Mouse (Mus musculus): ENCODE measurements around the gene Zc3h18. TPM values are rescaled to one million over a fixed set of nuclear protein-coding genes. Genes with fewer than 3 reads are reported as not detected.

Zc3h18 gene
- 32.3 and 32.8 TPM in 2 replicates for total RNA-seq (2015; ENCODE audit: low replicate concordance)
- 57.9 and 58.0 TPM in 2 replicates for total RNA-seq (2017; ENCODE audit: low replicate concordance)

DNA sequence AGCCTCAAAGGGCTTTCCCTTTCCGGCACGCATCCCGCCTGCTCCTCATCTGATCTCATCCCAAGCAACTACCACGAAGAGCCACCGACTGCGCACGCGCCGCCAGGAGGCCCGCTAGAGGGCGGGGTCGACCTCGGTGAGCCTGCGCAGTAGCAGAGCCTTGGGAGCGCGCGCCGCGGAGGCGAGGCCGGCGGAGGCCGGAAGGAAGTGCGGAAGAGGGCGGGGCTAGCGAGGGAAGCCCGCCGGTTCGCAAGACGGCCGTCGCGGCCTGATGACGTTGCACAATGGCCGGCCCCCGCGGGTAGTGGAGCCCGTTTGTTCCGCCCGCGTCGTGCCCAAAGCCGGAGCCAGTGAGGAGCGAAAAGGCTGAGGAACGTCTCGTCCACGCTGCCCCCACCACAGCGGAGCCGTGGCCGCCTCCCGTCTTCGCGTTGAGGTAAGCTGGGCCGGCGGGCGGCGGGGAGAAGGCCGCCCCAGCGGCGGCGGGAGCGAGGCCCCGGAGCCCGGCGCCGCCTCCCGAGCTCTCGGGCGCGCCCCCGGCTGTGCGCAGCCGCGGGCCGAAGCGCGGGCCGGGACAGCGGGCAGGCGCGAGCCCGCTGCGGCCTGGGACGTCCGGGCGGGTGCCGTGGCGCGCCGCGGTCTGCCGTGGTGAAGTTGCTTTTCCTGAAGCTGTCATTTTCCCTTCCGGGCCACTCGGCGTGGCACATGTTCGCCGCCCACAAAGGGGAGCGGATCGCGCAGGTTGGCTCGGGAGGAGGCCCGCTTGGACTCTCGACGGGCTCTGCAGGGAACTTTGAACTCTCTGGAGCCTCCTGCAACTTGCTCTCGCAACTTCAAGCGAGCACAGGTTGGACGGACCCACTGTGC is at the start of gene Zc3h18:
Zc3h18 (plus strand) TSS at position 245 of the 867 bp plus-strand sequence.
- ATAC-seq (replicated peaks; ENCODE audit: low FRiP score, poor library complexity, severe bottlenecking), result peak; percentile 96

DNA sequence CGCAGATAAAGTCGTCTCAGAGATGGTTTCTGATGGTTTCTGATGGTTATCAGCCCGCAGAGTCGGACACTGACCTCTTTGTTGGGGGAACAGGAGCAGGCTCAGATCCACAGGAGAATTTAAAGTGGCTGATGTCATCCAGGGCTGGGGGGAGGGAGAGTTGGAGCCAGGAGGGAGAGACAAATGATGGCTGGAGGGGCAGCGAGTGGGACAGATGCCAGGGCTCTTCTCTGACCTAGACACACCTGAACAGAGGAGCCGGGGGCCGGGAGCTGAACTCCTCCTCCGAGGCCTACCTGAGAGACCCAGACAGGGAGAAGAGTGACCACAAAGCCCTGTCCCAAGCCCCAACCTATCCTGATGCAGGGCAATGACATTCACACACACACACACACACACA is 47.3 kb upstream of the Zc3h18 start:
- ATAC-seq (replicated peaks; ENCODE audit: low FRiP score, poor library complexity, severe bottlenecking), result no peak

DNA sequence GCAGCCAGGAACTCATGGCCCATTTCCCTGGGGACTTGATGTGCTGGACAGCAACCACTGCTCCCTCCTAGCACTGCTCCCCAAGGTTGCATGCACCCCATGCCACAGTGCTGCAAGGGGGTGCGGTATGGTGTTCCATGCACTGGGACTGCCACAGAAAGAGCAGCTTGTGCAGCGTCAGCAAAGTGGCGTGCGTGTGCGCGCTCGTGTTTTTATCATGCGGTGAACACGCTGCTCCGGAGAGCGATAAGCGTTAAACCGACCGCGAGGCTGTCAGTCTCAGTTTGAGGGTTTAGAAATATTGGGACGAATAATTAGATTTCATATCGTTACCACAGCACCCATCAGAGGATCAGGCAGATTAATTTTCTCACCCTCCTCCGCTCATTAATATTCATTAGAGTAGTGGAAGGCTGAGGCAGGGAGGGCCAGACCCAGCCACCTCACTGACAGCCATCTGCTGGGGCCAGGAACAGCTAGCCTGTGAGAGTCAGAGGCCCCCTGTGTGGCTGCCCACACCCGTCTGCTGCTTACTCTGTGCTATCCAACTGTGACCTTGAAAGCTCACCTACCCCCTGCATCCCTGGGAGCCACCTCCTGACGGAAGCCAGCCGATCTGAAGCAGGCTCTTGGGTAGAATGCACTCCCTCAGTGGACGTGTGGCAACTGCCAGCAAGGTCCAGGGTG is 46.7 kb upstream of the Zc3h18 start:
- peak; percentile 55 for ATAC-seq (replicated peaks; ENCODE audit: low FRiP score, poor library complexity, severe bottlenecking)

DNA sequence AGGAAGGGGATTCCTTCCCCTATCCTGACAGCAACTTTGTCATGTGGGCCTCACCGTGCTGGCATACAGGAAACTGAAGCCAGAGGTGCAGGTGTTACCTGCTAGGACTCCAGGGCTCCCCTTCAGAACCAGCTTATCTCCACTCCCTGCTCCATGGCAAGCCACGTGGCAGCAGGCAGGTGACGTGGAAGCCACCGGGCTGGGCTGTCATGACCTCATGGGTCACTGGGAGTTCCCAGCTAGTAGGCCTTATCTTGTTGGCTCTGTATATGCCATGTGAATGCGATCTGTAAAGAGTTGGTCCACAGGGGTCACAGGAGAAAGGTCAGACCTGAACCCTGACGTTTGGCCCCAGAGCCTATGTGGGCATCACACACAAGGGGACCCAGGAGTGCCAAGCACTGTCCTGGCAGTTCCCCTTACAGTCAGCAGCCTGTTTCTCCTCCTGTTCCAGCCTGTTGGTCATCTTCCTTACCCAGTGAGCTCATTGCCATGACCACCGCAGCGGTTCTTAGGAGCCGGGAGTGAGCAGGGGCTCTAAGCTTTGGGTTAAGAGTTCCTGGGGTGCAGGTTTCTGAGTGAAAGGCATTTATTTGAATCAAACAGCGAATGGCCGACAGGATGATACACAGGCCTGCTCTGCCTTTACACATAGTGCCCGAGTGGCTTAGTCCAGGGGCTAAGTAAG is 45.8 kb upstream of the Zc3h18 start:
- peak; percentile 68 for ATAC-seq (replicated peaks; ENCODE audit: low FRiP score, poor library complexity, severe bottlenecking)

GRCm38 (mm10) chr8:122331134-122331523 is 45.3 kb upstream of the Zc3h18 start:
- no peak for ATAC-seq (replicated peaks; ENCODE audit: low FRiP score, poor library complexity, severe bottlenecking)

DNA sequence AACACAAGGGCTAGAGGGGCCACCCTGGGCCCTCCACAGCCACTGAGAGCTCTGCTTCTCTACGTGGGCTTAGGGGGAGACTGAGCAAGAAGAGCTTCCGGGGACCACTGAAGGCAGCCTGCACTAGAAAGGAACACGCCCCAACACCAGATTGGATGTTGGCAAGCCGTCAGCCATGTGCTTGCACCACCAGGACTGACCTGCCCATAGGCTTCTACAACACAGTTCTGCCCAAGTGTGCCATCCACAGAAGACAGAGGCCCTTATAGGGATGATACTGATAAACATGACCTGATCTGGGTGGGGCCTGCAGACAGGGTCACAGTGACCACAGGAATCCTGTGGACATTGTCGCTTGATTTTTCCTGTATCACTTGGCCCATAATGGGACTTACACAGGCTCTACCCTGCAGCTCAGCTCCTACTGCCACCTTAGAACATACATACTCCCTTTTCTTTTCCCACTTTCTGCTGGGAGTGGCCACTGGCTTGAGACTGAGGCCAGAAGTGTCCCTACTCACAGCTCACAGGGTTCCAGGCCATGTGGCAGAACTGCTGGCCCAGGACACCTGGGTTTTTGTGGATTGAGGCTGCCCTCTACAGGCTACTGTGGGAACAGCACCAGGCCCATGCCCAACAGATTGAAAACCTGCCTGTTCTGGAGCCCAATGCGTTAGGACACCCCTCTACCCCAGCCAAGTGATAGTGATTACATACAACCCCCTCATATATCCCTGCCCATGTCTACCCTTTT is 43.5 kb upstream of the Zc3h18 start:
- ATAC-seq (replicated peaks; ENCODE audit: low FRiP score, poor library complexity, severe bottlenecking), result peak; percentile 31

- no peak for ATAC-seq (replicated peaks; ENCODE audit: low FRiP score, poor library complexity, severe bottlenecking)
Measured at GRCm38 (mm10) chr8:122333531-122333930, 42.9 kb upstream of the Zc3h18 start.

DNA sequence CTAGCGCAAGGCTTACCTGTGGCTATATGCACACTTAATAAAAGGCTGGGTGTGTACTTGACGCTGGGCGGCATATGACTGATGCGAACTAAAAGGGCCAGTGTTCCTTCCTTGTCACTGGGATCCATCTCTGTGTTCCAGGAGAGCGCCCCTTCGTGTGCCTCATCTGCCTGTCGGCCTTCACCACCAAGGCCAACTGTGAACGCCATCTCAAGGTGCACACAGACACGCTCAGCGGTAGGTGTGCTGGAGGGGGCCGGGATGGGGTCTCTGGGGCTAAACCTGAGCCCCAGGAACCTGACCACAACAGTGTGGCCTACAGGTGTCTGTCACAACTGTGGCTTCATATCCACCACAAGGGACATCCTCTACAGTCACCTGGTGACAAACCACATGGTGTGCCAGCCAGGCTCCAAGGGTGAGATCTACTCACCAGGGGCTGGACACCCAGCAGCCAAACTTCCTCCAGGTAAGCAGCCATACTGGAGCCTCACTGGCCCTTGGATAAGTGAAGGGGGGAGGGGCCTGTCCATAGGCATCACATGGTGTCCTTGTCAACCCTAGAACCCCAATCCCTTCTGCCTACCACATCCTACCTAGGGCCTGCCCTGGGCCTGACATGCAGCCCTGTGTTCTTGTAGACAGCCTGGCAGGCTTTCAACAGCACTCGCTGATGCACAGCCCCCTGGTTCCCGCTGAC is 41.5 kb upstream of the Zc3h18 start:
- ATAC-seq (replicated peaks; ENCODE audit: low FRiP score, poor library complexity, severe bottlenecking), result no peak

DNA sequence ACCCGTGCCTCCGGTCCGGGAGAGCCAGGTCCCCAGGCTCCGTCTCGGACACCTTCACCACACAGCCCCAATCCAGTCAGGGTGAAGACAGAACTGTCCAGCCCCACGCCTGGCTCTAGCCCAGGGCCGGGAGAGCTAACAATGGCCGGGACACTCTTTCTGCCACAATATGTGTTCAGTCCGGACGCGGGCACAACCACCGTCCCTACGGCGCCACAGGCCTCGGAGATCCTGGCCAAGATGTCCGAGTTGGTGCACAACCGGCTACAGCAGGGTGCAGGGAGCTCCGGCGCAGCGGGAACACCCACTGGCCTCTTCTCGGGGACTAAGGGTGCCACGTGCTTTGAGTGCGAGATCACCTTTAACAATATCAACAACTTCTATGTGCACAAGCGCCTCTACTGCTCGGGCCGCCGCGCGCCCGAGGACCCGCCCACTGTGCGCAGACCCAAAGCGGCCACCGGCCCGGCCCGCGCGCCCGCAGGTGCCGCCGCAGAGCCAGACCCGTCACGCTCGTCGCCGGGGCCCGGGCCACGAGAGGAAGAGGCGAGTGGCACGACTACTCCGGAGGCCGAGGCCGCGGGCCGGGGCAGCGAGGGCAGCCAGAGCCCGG is 40.7 kb upstream of the Zc3h18 start:
- no peak for ATAC-seq (replicated peaks; ENCODE audit: low FRiP score, poor library complexity, severe bottlenecking)

DNA sequence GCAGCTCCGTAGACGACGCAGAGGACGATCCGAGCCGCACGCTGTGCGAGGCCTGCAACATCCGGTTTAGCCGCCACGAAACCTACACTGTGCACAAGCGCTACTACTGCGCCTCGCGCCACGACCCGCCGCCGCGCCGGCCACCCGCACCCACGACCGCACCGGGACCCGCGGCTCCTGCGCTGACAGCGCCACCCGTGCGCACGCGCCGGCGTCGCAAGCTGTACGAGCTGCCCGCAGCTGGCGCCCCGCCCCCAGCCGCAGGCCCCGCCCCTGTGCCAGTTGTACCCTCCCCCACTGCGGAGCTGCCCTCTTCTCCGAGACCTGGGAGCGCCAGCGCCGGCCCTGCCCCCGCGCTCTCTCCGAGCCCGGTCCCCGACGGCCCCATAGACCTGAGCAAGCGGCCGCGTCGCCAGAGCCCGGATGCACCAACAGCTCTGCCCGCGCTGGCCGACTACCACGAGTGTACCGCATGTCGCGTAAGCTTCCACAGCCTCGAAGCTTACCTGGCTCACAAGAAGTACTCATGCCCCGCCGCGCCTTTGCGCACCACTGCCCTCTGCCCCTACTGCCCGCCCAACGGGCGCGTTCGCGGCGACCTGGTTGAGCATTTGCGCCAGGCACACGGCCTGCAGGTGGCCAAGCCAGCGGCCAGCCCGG is 40.0 kb upstream of the Zc3h18 start:
- ATAC-seq (replicated peaks; ENCODE audit: low FRiP score, poor library complexity, severe bottlenecking), result no peak

DNA sequence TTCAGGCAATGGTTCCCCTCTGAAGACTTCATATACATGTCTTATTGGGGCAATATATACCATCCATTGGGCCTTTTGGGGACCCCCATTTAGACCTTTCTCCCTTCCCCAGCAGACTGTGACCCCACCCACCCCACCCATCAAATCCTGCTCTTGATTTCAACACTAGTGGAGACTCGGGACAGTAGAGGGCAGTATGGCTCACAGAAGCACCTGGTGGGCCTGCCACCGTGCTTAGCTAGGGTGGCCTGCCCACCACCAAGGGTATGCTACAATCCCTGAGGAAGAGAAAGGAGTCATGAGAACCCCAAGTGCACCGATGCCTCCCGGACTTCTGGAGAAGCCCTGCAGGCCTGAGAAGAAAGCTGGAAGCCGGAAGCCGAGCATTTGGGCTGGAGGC is 37.6 kb upstream of the Zc3h18 start:
- ATAC-seq (replicated peaks; ENCODE audit: low FRiP score, poor library complexity, severe bottlenecking), result no peak

DNA sequence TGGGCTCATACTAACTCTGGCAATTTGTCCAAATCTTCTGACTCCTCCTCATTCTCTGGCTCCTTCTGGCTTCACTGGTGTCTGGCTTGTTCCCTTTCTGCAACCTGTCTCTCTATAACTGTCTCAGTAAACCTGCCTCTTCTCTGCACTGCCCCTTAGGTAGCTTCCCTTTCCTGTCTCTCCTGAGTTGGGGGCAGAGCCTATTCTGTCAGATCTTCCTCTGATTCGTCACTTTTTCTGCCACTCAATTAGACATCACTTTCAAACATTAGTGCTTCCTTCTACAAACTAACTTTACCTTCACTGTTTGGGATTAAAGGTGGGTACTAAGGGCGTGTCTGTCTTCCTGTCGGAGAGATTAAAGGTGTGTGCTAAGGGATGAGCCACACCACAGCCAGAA is 35.6 kb upstream of the Zc3h18 start:
- ATAC-seq (replicated peaks; ENCODE audit: low FRiP score, poor library complexity, severe bottlenecking), result no peak

- ATAC-seq (replicated peaks; ENCODE audit: low FRiP score, poor library complexity, severe bottlenecking), result peak; percentile 5
Measured at GRCm38 (mm10) chr8:122341790-122342189, 34.6 kb upstream of the Zc3h18 start.

DNA sequence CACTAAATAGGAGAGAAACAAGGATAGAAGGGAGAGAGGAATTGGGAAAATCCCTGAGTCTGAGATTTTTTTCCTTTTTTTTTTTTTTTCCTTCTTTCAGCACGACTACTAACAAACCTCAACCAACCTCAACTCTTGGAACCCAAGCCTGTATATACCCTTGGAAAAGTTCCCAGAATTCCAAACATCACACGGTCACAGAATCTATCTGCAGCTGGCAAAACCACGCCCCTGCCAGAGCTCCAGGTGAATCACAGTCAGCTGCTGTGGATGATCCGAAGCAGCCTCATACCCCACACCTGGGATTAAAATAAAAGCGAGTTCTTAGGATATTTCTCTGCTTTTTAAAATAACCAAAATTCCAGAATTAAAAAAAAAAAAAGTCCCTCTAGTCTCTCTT is 34.0 kb upstream of the Zc3h18 start:
- ATAC-seq (replicated peaks; ENCODE audit: low FRiP score, poor library complexity, severe bottlenecking), result no peak

DNA sequence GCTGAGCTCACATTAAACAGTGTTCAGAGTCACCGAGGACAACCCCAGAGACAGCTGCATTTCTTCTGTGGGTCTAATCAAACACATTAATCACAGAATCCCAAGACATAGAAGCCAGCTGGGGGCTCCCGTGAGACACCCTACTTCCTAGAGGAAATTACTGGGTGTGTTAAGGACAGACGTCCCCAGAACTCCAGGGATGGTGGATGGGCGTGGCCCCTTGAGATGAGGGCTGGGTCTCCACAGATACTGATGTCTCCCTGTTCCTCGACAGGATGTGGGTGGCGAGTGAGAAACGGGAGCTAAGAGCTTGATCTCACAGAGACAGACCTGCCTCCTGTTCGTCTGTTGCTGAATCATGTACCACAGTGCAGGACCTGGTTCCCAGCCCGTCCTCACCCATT is 33.6 kb upstream of the Zc3h18 start:
- peak; percentile 9 for ATAC-seq (replicated peaks; ENCODE audit: low FRiP score, poor library complexity, severe bottlenecking)

GRCm38 (mm10) chr8:122343341-122343740 is 33.1 kb upstream of the Zc3h18 start:
- peak; percentile 3; the same call in 1 of the 2 replicates for ATAC-seq (replicated peaks; ENCODE audit: low FRiP score, poor library complexity, severe bottlenecking)

DNA sequence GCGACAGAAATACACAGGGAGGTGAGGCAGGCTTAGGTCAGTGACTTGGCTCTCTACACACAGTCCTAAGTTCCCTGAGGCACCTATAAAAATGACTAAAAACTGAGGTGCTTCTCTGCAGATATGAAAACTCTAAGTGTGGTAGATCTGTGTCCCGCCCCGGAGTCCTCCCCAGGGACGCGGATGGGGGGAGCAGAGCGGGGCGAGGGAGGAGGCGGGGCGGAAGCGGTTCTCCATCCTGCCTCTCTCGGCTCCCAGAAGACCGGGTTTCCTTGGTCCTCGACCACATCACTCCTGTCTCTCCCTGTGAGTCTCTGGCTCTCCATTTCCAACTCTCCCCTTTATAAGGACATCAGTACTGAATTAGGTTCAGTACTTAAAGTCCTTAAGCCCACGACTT is 32.7 kb upstream of the Zc3h18 start:
- no peak for ATAC-seq (replicated peaks; ENCODE audit: low FRiP score, poor library complexity, severe bottlenecking)

- ATAC-seq (replicated peaks; ENCODE audit: low FRiP score, poor library complexity, severe bottlenecking), result peak; percentile 40; the same call in 1 of the 2 replicates
Measured at GRCm38 (mm10) chr8:122344219-122344618, 32.2 kb upstream of the Zc3h18 start.

All from erythroid progenitor cell, adult 5-6 weeks (primary cell).